Mouse (Mus musculus): ENCODE results near the gene H3f3a. TPM values are rescaled to one million over a fixed set of nuclear protein-coding genes. Genes with fewer than 3 reads are reported as not detected.
"Not testable (repeated sequence)": the region's sequence is repeated elsewhere in the genome, so short reads cannot be mapped to it uniquely, and the experiment has no call there.

The H3f3a gene
- polyA plus RNA-seq, 1 experiment from 2014 or later = 2,589 TPM

DNA sequence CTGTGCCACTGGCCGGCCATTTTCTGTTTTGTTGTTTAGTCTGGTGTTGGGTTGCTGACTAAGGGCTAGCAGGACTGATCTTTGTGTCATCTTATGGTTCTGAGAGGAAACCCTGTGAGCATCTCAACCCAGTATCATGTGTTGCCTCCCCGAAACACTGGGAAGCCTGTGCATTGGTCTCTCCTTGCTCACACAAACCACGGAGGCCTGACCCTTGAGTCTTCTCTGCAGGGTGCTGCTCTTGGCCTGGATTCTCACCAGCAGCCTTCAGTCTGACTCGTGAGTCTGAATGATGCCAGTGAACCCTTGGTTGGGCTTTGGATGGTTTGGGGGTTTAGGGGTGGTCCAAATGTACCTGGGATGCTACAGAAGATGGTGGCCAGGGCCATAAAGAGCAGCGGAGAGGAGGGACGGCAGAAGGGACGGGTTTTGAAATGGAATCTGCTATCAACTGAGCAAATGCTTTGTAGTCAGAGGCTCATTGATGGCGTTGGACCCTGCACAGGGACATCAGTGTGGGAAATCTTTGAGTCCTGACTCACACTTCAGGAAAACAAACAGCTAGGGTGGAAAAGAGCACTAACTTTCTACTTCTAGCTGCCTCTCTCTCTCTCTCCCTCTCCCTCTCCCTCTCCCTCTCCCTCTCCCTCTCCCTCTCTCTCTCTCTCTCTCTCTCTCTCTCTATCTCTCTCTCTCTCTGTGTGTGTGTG is 25.6 kb upstream of the H3f3a start:
- H3K27me3 ChIP-seq (ENCODE audit: insufficient read depth, low read length) = no peaks in the 10 kb centered on the region
- H3K27ac ChIP-seq (ENCODE audit: low read length) = no peak overlapping the region
- no peaks in the 10 kb centered on the region for H3K36me3 ChIP-seq (ENCODE audit: insufficient read depth, low read length)
- no peak overlapping the region for H3K9ac ChIP-seq (replicated peaks; ENCODE audit: low read length)
- H3K4me1 ChIP-seq (ENCODE audit: insufficient read depth, low read length) = peaks cover 4% of the 10 kb centered on the region; the same call in 1 of the 2 replicates
- 75% methylated on average over 8 of the region's 8 CpGs for WGBS
- H3K9me3 ChIP-seq (ENCODE audit: low read length) = no peaks in the 10 kb centered on the region
- H3K4me3 ChIP-seq (ENCODE audit: low read length) = no peak overlapping the region
- H3K4me2 ChIP-seq (replicated peaks; ENCODE audit: low read depth, low read length) = no peak overlapping the region
- ATAC-seq (ENCODE audit: low FRiP score, low TSS enrichment) = no peak

GRCm38 (mm10) chr1:180838014-180838413 is 24.3 kb upstream of the H3f3a start:
- 13% methylated on average over 6 of the region's 6 CpGs for WGBS
- H3K4me2 ChIP-seq (replicated peaks; ENCODE audit: low read depth, low read length) = no peak overlapping the region
- no peak for ATAC-seq (ENCODE audit: low FRiP score, low TSS enrichment)

GRCm38 (mm10) chr1:180837186-180837585 is 23.4 kb upstream of the H3f3a start:
- Histone ChIP-seq H3K4me1 (ENCODE audit: insufficient read depth, low read length) (peaks cover 4% of the 10 kb centered on the region; the same call in 1 of the 2 replicates), H3K9ac (replicated peaks; ENCODE audit: low read length) (no peak overlapping the region), H3K36me3 (ENCODE audit: insufficient read depth, low read length) (no peaks in the 10 kb centered on the region), H3K4me3 (ENCODE audit: low read length) (no peak overlapping the region), H3K27me3 (ENCODE audit: insufficient read depth, low read length) (no peaks in the 10 kb centered on the region), H3K9me3 (ENCODE audit: low read length) (no peaks in the 10 kb centered on the region), H3K27ac (ENCODE audit: low read length) (no peak overlapping the region), H3K4me2 (replicated peaks; ENCODE audit: low read depth, low read length) (no peak overlapping the region)
- no peak for ATAC-seq (ENCODE audit: low FRiP score, low TSS enrichment)
- 63% methylated on average over 5 of the region's 5 CpGs for WGBS

More at GRCm38 (mm10) chr1:180838014-180838413, 24.3 kb upstream of the H3f3a start:
- Histone ChIP-seq H3K4me1 (ENCODE audit: insufficient read depth, low read length) (peaks cover 4% of the 10 kb centered on the region; the same call in 1 of the 2 replicates), H3K9me3 (ENCODE audit: low read length) (no peaks in the 10 kb centered on the region), H3K36me3 (ENCODE audit: insufficient read depth, low read length) (no peaks in the 10 kb centered on the region), H3K27me3 (ENCODE audit: insufficient read depth, low read length) (no peaks in the 10 kb centered on the region), H3K27ac (ENCODE audit: low read length) (no peak overlapping the region), H3K4me3 (ENCODE audit: low read length) (no peak overlapping the region), H3K9ac (replicated peaks; ENCODE audit: low read length) (no peak overlapping the region)

DNA sequence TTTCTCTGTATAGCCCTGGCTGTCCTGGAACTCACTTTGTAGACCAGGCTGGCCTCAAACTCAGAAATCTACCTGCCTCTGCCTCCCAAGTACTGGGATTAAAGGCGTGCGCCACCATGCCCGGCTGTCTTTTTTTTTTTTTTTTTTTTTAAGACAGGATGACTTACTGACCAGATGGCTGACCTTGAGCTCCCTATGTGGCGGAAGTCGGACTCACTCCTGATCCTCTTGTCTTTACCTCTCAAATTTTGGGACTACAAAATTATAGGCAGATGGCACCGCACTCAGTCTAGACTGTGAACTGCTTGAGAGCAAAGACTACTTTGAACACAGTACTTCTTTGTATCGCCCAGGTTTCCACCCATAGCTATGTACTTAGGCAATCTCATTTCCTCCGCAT is 22.7 kb upstream of the H3f3a start:
- not testable (repeated sequence) for H3K4me1 ChIP-seq (ENCODE audit: insufficient read depth, low read length); H3K4me2 ChIP-seq (replicated peaks; ENCODE audit: low read depth, low read length); H3K4me3 ChIP-seq (ENCODE audit: low read length); H3K27me3 ChIP-seq (ENCODE audit: insufficient read depth, low read length); ATAC-seq (ENCODE audit: low FRiP score, low TSS enrichment); H3K27ac ChIP-seq (ENCODE audit: low read length); H3K9me3 ChIP-seq (ENCODE audit: low read length); H3K36me3 ChIP-seq (ENCODE audit: insufficient read depth, low read length); H3K9ac ChIP-seq (replicated peaks; ENCODE audit: low read length)
- WGBS = 84% methylated on average over 8 of the region's 8 CpGs

DNA sequence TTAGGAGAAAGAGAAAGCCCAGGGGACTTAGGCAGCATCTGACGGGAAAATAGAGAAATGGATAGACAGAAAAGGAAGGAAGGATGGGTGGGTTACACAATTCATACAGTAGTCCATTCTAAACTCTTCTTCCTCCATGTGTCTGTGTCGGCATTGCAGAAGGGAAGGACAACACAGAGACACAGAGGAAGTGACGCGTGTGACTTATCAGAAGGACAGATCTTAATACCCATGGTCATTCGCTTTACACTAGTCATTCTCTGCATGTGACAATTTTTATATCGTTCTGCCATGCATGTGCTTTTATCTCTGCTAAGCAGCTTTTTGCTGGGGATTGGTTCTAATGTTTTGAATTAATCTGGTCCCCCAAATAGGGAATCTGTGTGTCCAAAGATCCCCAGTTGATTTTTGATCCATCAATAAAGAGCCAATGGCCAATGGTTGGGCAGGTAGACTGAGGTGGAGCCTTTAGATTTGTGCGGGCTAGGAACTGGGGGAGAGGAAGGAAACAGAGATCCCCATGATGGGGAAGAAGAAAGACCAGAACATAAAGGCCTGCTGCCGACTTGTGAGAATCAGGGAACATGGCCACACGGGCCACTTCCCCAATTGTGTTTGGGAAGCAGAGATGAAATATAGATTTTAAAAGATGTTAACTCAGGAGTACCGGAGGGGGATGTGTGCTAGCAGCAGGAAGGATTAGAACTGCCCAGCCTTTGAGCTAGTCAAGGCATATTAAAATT is 21.7 kb upstream of the H3f3a start:
- H3K4me3 ChIP-seq (ENCODE audit: low read length) = no peak overlapping the region
- no peak overlapping the region for H3K27ac ChIP-seq (ENCODE audit: low read length)
- no peak overlapping the region for H3K4me2 ChIP-seq (replicated peaks; ENCODE audit: low read depth, low read length)
- no peak for ATAC-seq (ENCODE audit: low FRiP score, low TSS enrichment)
- peaks cover 7% of the 10 kb centered on the region; the same call in 1 of the 2 replicates for H3K4me1 ChIP-seq (ENCODE audit: insufficient read depth, low read length)
- 79% methylated on average over 10 of the region's 10 CpGs for WGBS
- H3K27me3 ChIP-seq (ENCODE audit: insufficient read depth, low read length) = no peaks in the 10 kb centered on the region
- no peak overlapping the region for H3K9ac ChIP-seq (replicated peaks; ENCODE audit: low read length)
- no peaks in the 10 kb centered on the region for H3K36me3 ChIP-seq (ENCODE audit: insufficient read depth, low read length)
- H3K9me3 ChIP-seq (ENCODE audit: low read length) = no peaks in the 10 kb centered on the region

GRCm38 (mm10) chr1:180830588-180831346 is 17.0 kb upstream of the H3f3a start:
- ATAC-seq (ENCODE audit: low FRiP score, low TSS enrichment) = 0 out of 2 replicates have a peak, but pooled peaks have one; percentile 35
- 21% methylated on average over 14 of the region's 14 CpGs for WGBS
- no peak overlapping the region for H3K9ac ChIP-seq (replicated peaks; ENCODE audit: low read length)

GRCm38 (mm10) chr1:180830175-180830574 is 16.4 kb upstream of the H3f3a start:
- H3K4me3 ChIP-seq (ENCODE audit: low read length) = no peak overlapping the region
- no peak overlapping the region for H3K27ac ChIP-seq (ENCODE audit: low read length)
- no peaks in the 10 kb centered on the region for H3K36me3 ChIP-seq (ENCODE audit: insufficient read depth, low read length)
- H3K4me1 ChIP-seq (ENCODE audit: insufficient read depth, low read length) = peaks cover 5% of the 10 kb centered on the region; the same call in 1 of the 2 replicates
- peak overlapping the region; percentile 7; the same call in 1 of the 2 replicates for H3K4me2 ChIP-seq (replicated peaks; ENCODE audit: low read depth, low read length)
- no peak overlapping the region for H3K9ac ChIP-seq (replicated peaks; ENCODE audit: low read length)
- 52% methylated on average over 11 of the region's 11 CpGs for WGBS
- peak; percentile 51; the same call in 1 of the 2 replicates for ATAC-seq (ENCODE audit: low FRiP score, low TSS enrichment)
- H3K9me3 ChIP-seq (ENCODE audit: low read length) = no peaks in the 10 kb centered on the region
- H3K27me3 ChIP-seq (ENCODE audit: insufficient read depth, low read length) = no peaks in the 10 kb centered on the region

More at GRCm38 (mm10) chr1:180830588-180831346, 17.0 kb upstream of the H3f3a start:
- Histone ChIP-seq H3K4me3 (ENCODE audit: low read length) (no peak overlapping the region), H3K27ac (ENCODE audit: low read length) (no peak overlapping the region), H3K9me3 (ENCODE audit: low read length) (no peaks in the 10 kb centered on the region), H3K27me3 (ENCODE audit: insufficient read depth, low read length) (no peaks in the 10 kb centered on the region), H3K4me2 (replicated peaks; ENCODE audit: low read depth, low read length) (peak overlapping the region; percentile 7), H3K36me3 (ENCODE audit: insufficient read depth, low read length) (no peaks in the 10 kb centered on the region), H3K4me1 (ENCODE audit: insufficient read depth, low read length) (peaks cover 5% of the 10 kb centered on the region; the same call in 1 of the 2 replicates)

- no peak overlapping the region for H3K4me2 ChIP-seq (replicated peaks; ENCODE audit: low read depth, low read length)
- WGBS = 77% methylated on average over 11 of the region's 11 CpGs
Measured at GRCm38 (mm10) chr1:180829775-180830174, 16.0 kb upstream of the H3f3a start.

DNA sequence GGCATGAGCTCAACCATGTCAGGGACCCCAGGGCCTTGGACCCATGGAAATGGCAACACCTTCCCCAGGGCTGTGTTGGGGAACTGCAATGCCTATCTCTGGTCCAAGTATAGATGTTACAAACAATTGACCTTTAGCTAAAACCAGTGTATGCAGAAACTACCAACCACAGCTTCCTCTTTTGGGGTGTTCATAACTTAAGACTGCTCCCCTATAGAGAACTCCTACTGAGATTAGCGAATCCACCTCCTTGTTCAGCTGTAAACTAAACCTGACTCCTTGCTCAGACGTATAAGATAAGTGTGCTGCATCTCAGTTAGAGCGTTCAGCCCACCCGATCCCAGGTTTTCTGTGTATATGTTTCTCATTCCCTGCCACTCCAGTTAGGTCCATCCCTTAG is 12.9 kb upstream of the H3f3a start:
- WGBS = 89% methylated on average over 4 of the region's 4 CpGs

More at GRCm38 (mm10) chr1:180829775-180830174, 16.0 kb upstream of the H3f3a start:
- Histone ChIP-seq H3K27ac (ENCODE audit: low read length) (no peak overlapping the region), H3K9ac (replicated peaks; ENCODE audit: low read length) (no peak overlapping the region), H3K9me3 (ENCODE audit: low read length) (no peaks in the 10 kb centered on the region), H3K4me3 (ENCODE audit: low read length) (no peak overlapping the region), H3K27me3 (ENCODE audit: insufficient read depth, low read length) (no peaks in the 10 kb centered on the region), H3K4me1 (ENCODE audit: insufficient read depth, low read length) (peaks cover 5% of the 10 kb centered on the region; the same call in 1 of the 2 replicates), H3K36me3 (ENCODE audit: insufficient read depth, low read length) (no peaks in the 10 kb centered on the region)
- peak; percentile 27; the same call in 1 of the 2 replicates for ATAC-seq (ENCODE audit: low FRiP score, low TSS enrichment)

More for the DNA sequence above, 12.9 kb upstream of the H3f3a start:
- Histone ChIP-seq H3K9ac (replicated peaks; ENCODE audit: low read length) (no peak overlapping the region), H3K9me3 (ENCODE audit: low read length) (no peaks in the 10 kb centered on the region), H3K27ac (ENCODE audit: low read length) (no peak overlapping the region), H3K36me3 (ENCODE audit: insufficient read depth, low read length) (no peaks in the 10 kb centered on the region), H3K27me3 (ENCODE audit: insufficient read depth, low read length) (no peaks in the 10 kb centered on the region), H3K4me1 (ENCODE audit: insufficient read depth, low read length) (peaks cover 5% of the 10 kb centered on the region; the same call in 1 of the 2 replicates), H3K4me2 (replicated peaks; ENCODE audit: low read depth, low read length) (no peak overlapping the region), H3K4me3 (ENCODE audit: low read length) (no peak overlapping the region)
- no peak for ATAC-seq (ENCODE audit: low FRiP score, low TSS enrichment)
